Mouse (Mus musculus) G1E (cell line): ENCODE measurements around the gene Jmy.

ENCODE experiments used
- CTCF ChIP-seq: IDR thresholded peaks from 2 replicates; pipeline ENCODE4 v1.5.1; 2012; ENCODE audit warnings: low read depth, low read length, inconsistent platforms, mixed read lengths
- GATA1 ChIP-seq: IDR thresholded peaks from 2 replicates; pipeline ENCODE4 v1.6.1; 2012; ENCODE audit warnings: borderline replicate concordance, low read length, inconsistent platforms, mixed read lengths
- TAL1 ChIP-seq: conservative IDR thresholded peaks from 2 replicates; pipeline ENCODE4 v1.6.1; 2012; ENCODE audit warnings: low read depth, low read length, inconsistent platforms, mixed read lengths

- TF ChIP-seq CTCF (no peak), TAL1 (no peak), GATA1 (no peak)
Observed at GRCm38 (mm10) chr13:93501724-93502123, 2.1 kb upstream of the Jmy start.
